In genomic region chr6:128845998-128846542, GRCm38 (mm10) we compare ENCODE assay signal across 17 mouse cellular contexts. TPM values are rescaled to one million over a fixed set of nuclear protein-coding genes. Genes with fewer than 3 reads are reported as not detected.
DNase-seq lines count a peak whose midpoint lies in the region; ATAC-seq lines count a peak whose summit lies in the region.
"Had no signal": no experiment of that assay in that cellular context is flagged by ENCODE, and none has a peak within 500 bp of the region (broad histone marks: within the 10 kb centered on the region; RNA-seq: fewer than 3 reads in every experiment).

No protein-coding gene starts in this region.

- no peak overlapping the region for H3K4me2 ChIP-seq in hindbrain, embryonic 11.5 days (replicated peaks; ENCODE audit: low read depth, low read length)
- H3K4me2 ChIP-seq in hindbrain, embryonic 12.5 days (replicated peaks) = no peak overlapping the region
- H3K4me2 ChIP-seq in liver, embryonic 12.5 days = no peak overlapping the region
- H3K4me2 ChIP-seq: lung, embryonic 14.5 days had no signal

- no peaks in the 10 kb centered on the region for H3K4me1 ChIP-seq in hindbrain, embryonic 11.5 days (replicated peaks; ENCODE audit: control insufficient read depth, insufficient read depth, low read length)
- peaks cover 10% of the 10 kb centered on the region for H3K4me1 ChIP-seq in hindbrain, embryonic 12.5 days
- peaks cover 34% of the 10 kb centered on the region for H3K4me1 ChIP-seq in liver, embryonic 12.5 days

- H3K9ac ChIP-seq in hindbrain, embryonic 11.5 days (ENCODE audit: low read depth, low read length) = no peak overlapping the region
- H3K9ac ChIP-seq in hindbrain, embryonic 12.5 days = no peak overlapping the region
- no peak overlapping the region for H3K9ac ChIP-seq in liver, embryonic 12.5 days
- H3K9ac ChIP-seq: hindbrain, embryonic 14.5 days; kidney, embryonic 15.5 days; limb, embryonic 12.5 days; lung, embryonic 14.5 days; neural tube, embryonic 12.5 days had no signal

- no peak overlapping the region for H3K4me3 ChIP-seq in hindbrain, embryonic 11.5 days (ENCODE audit: low read depth, low read length)
- no peak overlapping the region for H3K4me3 ChIP-seq in hindbrain, embryonic 12.5 days
- H3K4me3 ChIP-seq in liver, embryonic 12.5 days = no peak overlapping the region
- H3K4me3 ChIP-seq: limb, embryonic 12.5 days; neural tube, embryonic 12.5 days had no signal

- WGBS in hindbrain, embryonic 11.5 days = 64% methylated on average over 6 of the region's 9 CpGs
- WGBS in hindbrain, embryonic 12.5 days = 48% methylated on average over 9 of the region's 9 CpGs
- WGBS in liver, embryonic 12.5 days (ENCODE audit: insufficient replicate concordance) = 39% methylated on average over 7 of the region's 9 CpGs

- H3K36me3 ChIP-seq in hindbrain, embryonic 11.5 days (ENCODE audit: control insufficient read depth, insufficient read depth, low read length) = no peaks in the 10 kb centered on the region
- no peaks in the 10 kb centered on the region for H3K36me3 ChIP-seq in hindbrain, embryonic 12.5 days
- H3K36me3 ChIP-seq in liver, embryonic 12.5 days = no peaks in the 10 kb centered on the region
- H3K36me3 ChIP-seq: kidney, embryonic 15.5 days; limb, embryonic 12.5 days; midbrain, embryonic 10.5 days; neural tube, embryonic 12.5 days had no signal

- no peaks in the 10 kb centered on the region for H3K27me3 ChIP-seq in hindbrain, embryonic 11.5 days (ENCODE audit: control insufficient read depth, insufficient read depth, low read length)
- no peaks in the 10 kb centered on the region for H3K27me3 ChIP-seq in hindbrain, embryonic 12.5 days
- no peaks in the 10 kb centered on the region for H3K27me3 ChIP-seq in liver, embryonic 12.5 days (replicated peaks)
- H3K27me3 ChIP-seq: kidney, embryonic 15.5 days; limb, embryonic 12.5 days; neural tube, embryonic 12.5 days had no signal

- H3K27ac ChIP-seq in hindbrain, embryonic 11.5 days (ENCODE audit: low read depth, low read length) = no peak overlapping the region
- H3K27ac ChIP-seq in hindbrain, embryonic 12.5 days = no peak overlapping the region
- H3K27ac ChIP-seq in liver, embryonic 12.5 days = no peak overlapping the region
- H3K27ac ChIP-seq: hindbrain, embryonic 14.5 days; kidney, embryonic 15.5 days; limb, embryonic 12.5 days; neural tube, embryonic 12.5 days had no signal

- no peak for ATAC-seq in hindbrain, embryonic 11.5 days (ENCODE audit: low FRiP score)
- ATAC-seq in hindbrain, embryonic 12.5 days (ENCODE audit: low FRiP score) = no peak
- ATAC-seq in liver, embryonic 12.5 days = peak; percentile 43
- ATAC-seq: forebrain, embryonic 14.5 days had no signal

- no peaks in the 10 kb centered on the region for H3K9me3 ChIP-seq in hindbrain, embryonic 11.5 days (ENCODE audit: control insufficient read depth, low read length)
- no peaks in the 10 kb centered on the region for H3K9me3 ChIP-seq in hindbrain, embryonic 12.5 days (replicated peaks)
- H3K9me3 ChIP-seq in liver, embryonic 12.5 days (replicated peaks) = no peaks in the 10 kb centered on the region
- H3K9me3 ChIP-seq: kidney, embryonic 15.5 days; limb, embryonic 12.5 days; midbrain, embryonic 10.5 days; neural tube, embryonic 12.5 days had no signal

- DNase-seq in hindbrain, embryonic 11.5 days (ENCODE audit: low spot score) = peak; percentile 28
- DNase-seq in thymus, postnatal 0 days (ENCODE audit: low spot score) = peak; percentile 31
- no peak for DNase-seq in thymus, postnatal 10 days (ENCODE audit: low spot score in 2 of 2)
- peak; percentile 21 for DNase-seq in yolk sac, embryonic 10.5 days (ENCODE audit: low spot score)
- DNase-seq in layer of hippocampus, adult 9-11 months = no peak
- DNase-seq in cerebellum, postnatal 10 days = no peak

RNA-seq across cellular contexts. Expression of gene Klrb1b, which starts 19.9 kb away (rescaled TPM):
- polyA plus RNA-seq in hindbrain, embryonic 11.5 days (2014; fragmentation: Nextera tagmentation; extraction: Ambion mirVana) = not detected in 2 replicates
- polyA plus RNA-seq in hindbrain, embryonic 12.5 days (2016; fragmentation: Nextera tagmentation; extraction: Ambion mirVana) = 0.25 TPM in 1 of 2 replicates, not detected in the other
- polyA plus RNA-seq in thymus, postnatal 0 days (2015; fragmentation: Nextera tagmentation; extraction: Ambion mirVana) = 0.92 and 1.1 TPM in 2 replicates
- polyA plus RNA-seq in liver, embryonic 12.5 days (2016; fragmentation: Nextera tagmentation; extraction: Ambion mirVana) = not detected in 2 replicates
- polyA plus RNA-seq: embryonic facial prominence, embryonic 11.5 days; forebrain, embryonic 14.5 days; hindbrain, embryonic 14.5 days; limb, embryonic 12.5 days; lung, embryonic 14.5 days; midbrain, embryonic 10.5 days; neural tube, embryonic 12.5 days had no signal

RNA-seq across cellular contexts. Expression of gene Gm44511, which starts 20.0 kb away (rescaled TPM):
- not detected in 2 replicates for polyA plus RNA-seq in hindbrain, embryonic 11.5 days (2014; fragmentation: Nextera tagmentation; extraction: Ambion mirVana)
- not detected in 2 replicates for polyA plus RNA-seq in hindbrain, embryonic 12.5 days (2016; fragmentation: Nextera tagmentation; extraction: Ambion mirVana)
- 0.58 and 0.96 TPM in 2 replicates for polyA plus RNA-seq in thymus, postnatal 0 days (2015; fragmentation: Nextera tagmentation; extraction: Ambion mirVana)
- not detected in 2 replicates for polyA plus RNA-seq in liver, embryonic 12.5 days (2016; fragmentation: Nextera tagmentation; extraction: Ambion mirVana)
- polyA plus RNA-seq: embryonic facial prominence, embryonic 11.5 days; forebrain, embryonic 14.5 days; heart, embryonic 16.5 days; hindbrain, embryonic 14.5 days; kidney, embryonic 15.5 days; limb, embryonic 12.5 days; lung, embryonic 14.5 days; midbrain, embryonic 10.5 days; neural tube, embryonic 12.5 days had no signal

RNA-seq across cellular contexts. Expression of gene Clec2i, which starts 41.3 kb away (rescaled TPM):
- 0.08 TPM in 1 of 2 replicates, not detected in the other for polyA plus RNA-seq in hindbrain, embryonic 11.5 days (2014; fragmentation: Nextera tagmentation; extraction: Ambion mirVana)
- polyA plus RNA-seq in hindbrain, embryonic 12.5 days (2016; fragmentation: Nextera tagmentation; extraction: Ambion mirVana) = not detected in 2 replicates
- polyA plus RNA-seq in thymus, postnatal 0 days (2015; fragmentation: Nextera tagmentation; extraction: Ambion mirVana) = 12.3 and 14.2 TPM in 2 replicates
- polyA plus RNA-seq in liver, embryonic 12.5 days (2016; fragmentation: Nextera tagmentation; extraction: Ambion mirVana) = 0.06 TPM in 1 of 2 replicates, not detected in the other
- polyA plus RNA-seq: embryonic facial prominence, embryonic 11.5 days; forebrain, embryonic 14.5 days; hindbrain, embryonic 14.5 days; limb, embryonic 12.5 days; midbrain, embryonic 10.5 days; neural tube, embryonic 12.5 days had no signal

RNA-seq across cellular contexts. Expression of gene BC035044, which starts 44.9 kb away (rescaled TPM):
- 0.77 and 0.80 TPM in 2 replicates for polyA plus RNA-seq in hindbrain, embryonic 11.5 days (2014; fragmentation: Nextera tagmentation; extraction: Ambion mirVana)
- polyA plus RNA-seq in hindbrain, embryonic 12.5 days (2016; fragmentation: Nextera tagmentation; extraction: Ambion mirVana) = 0.35 and 0.57 TPM in 2 replicates
- 48.3 and 50.0 TPM in 2 replicates for polyA plus RNA-seq in thymus, postnatal 0 days (2015; fragmentation: Nextera tagmentation; extraction: Ambion mirVana)
- 6.3 and 6.4 TPM in 2 replicates for polyA plus RNA-seq in liver, embryonic 12.5 days (2016; fragmentation: Nextera tagmentation; extraction: Ambion mirVana)

RNA-seq across cellular contexts. Expression of gene Klrb1c, which starts 57.1 kb away (rescaled TPM):
- 0.06 TPM in 1 of 2 replicates, not detected in the other for polyA plus RNA-seq in hindbrain, embryonic 11.5 days (2014; fragmentation: Nextera tagmentation; extraction: Ambion mirVana)
- polyA plus RNA-seq in hindbrain, embryonic 12.5 days (2016; fragmentation: Nextera tagmentation; extraction: Ambion mirVana) = not detected in 2 replicates
- polyA plus RNA-seq in thymus, postnatal 0 days (2015; fragmentation: Nextera tagmentation; extraction: Ambion mirVana) = 1.5 and 1.6 TPM in 2 replicates
- 0.10 TPM in 1 of 2 replicates, not detected in the other for polyA plus RNA-seq in liver, embryonic 12.5 days (2016; fragmentation: Nextera tagmentation; extraction: Ambion mirVana)
- polyA plus RNA-seq: embryonic facial prominence, embryonic 11.5 days; forebrain, embryonic 14.5 days; limb, embryonic 12.5 days; midbrain, embryonic 10.5 days; neural tube, embryonic 12.5 days had no signal

Comparison
In these comparisons a context has a peak if more than half of its experiments do, and no peak if none do; other contexts are left out.
1. DNase-seq: peak in hindbrain, embryonic 11.5 days (single experiment), thymus, postnatal 0 days (single experiment) and yolk sac, embryonic 10.5 days (single experiment); none in thymus, postnatal 10 days (0 of 2), layer of hippocampus, adult 9-11 months (single experiment) and cerebellum, postnatal 10 days (0 of 2).
2. RNA of gene Clec2i, which starts 41.3 kb away (polyA plus RNA-seq): 12.3 to 14.2 TPM in thymus, postnatal 0 days; 0.06 TPM in liver, embryonic 12.5 days, 0.08 TPM in hindbrain, embryonic 11.5 days and not detected in hindbrain, embryonic 12.5 days; every median in the first group is over 10 times any median in the second.